8 mouse cellular contexts compared by ENCODE assay signal in genomic region chr16:17406512-17407231, GRCm38 (mm10). TPM values are rescaled to one million over a fixed set of nuclear protein-coding genes. Genes with fewer than 3 reads are reported as not detected.
DNase-seq lines count a peak whose midpoint lies in the region; ATAC-seq and TF ChIP-seq lines count a peak whose summit lies in the region.

No protein-coding gene starts in this region.

- 23% methylated on average over 9 of the region's 9 CpGs for WGBS in spleen, adult 2 months
- WGBS in heart, embryonic 16.5 days = 26% methylated on average over 9 of the region's 9 CpGs
- WGBS in limb, embryonic 11.5 days = 34% methylated on average over 9 of the region's 9 CpGs
- WGBS in neural tube, embryonic 13.5 days = 42% methylated on average over 9 of the region's 9 CpGs

- H3K9me3 ChIP-seq in heart, embryonic 16.5 days (replicated peaks; ENCODE audit: control insufficient read depth, low read length) = no peaks in the 10 kb centered on the region
- no peaks in the 10 kb centered on the region for H3K9me3 ChIP-seq in limb, embryonic 11.5 days (ENCODE audit: control insufficient read depth, low read length)
- no peaks in the 10 kb centered on the region for H3K9me3 ChIP-seq in neural tube, embryonic 13.5 days

- peak; percentile 25 for DNase-seq in cerebellum, adult 11-12 months
- DNase-seq in spleen, adult 2 months (ENCODE audit: low read depth in 1 of 2, low spot score in 2 of 2) = peak; percentile 20 to 38
- DNase-seq in spleen, postnatal 14 days (ENCODE audit: low spot score in 2 of 2) = no peak
- no peak for DNase-seq in limb, embryonic 11.5 days (ENCODE audit: low spot score)
- no peak for DNase-seq in layer of hippocampus, adult 11-12 months (ENCODE audit: low spot score)

- H3K4me2 ChIP-seq in heart, embryonic 16.5 days (ENCODE audit: low read depth, low read length) = peak overlapping the region; percentile 79
- H3K4me2 ChIP-seq in limb, embryonic 11.5 days (ENCODE audit: low read depth, severe bottlenecking) = peak overlapping the region; percentile 78
- H3K4me2 ChIP-seq in neural tube, embryonic 13.5 days = peak overlapping the region; percentile 65

- H3K4me3 ChIP-seq in spleen, adult 2 months (ENCODE audit: extremely low read depth, insufficient read depth, insufficient read length) = peak overlapping the region; percentile 88
- H3K4me3 ChIP-seq in heart, embryonic 16.5 days (ENCODE audit: low read length) = peak overlapping the region; percentile 69
- peak overlapping the region; percentile 67 for H3K4me3 ChIP-seq in limb, embryonic 11.5 days (ENCODE audit: low read depth, low read length)
- peak overlapping the region; percentile 62 for H3K4me3 ChIP-seq in neural tube, embryonic 13.5 days

- no peak for TF ChIP-seq CTCF in spleen, adult 2 months (IDR thresholded peaks at IDR 0.05; ENCODE audit: extremely low read depth, insufficient read depth, insufficient read length, insufficient replicate concordance)

- H3K4me1 ChIP-seq in spleen, adult 2 months (ENCODE audit: control insufficient read depth, insufficient read depth, insufficient read length) = peaks cover 12% of the 10 kb centered on the region; the same call in 1 of the 2 replicates
- peaks cover 19% of the 10 kb centered on the region for H3K4me1 ChIP-seq in heart, embryonic 16.5 days (ENCODE audit: control insufficient read depth, insufficient read depth, low read length)
- peaks cover 9% of the 10 kb centered on the region; the same call in 1 of the 2 replicates for H3K4me1 ChIP-seq in limb, embryonic 11.5 days (ENCODE audit: control insufficient read depth, insufficient read depth, low read length)
- peaks cover 35% of the 10 kb centered on the region for H3K4me1 ChIP-seq in neural tube, embryonic 13.5 days (replicated peaks)

- peak overlapping the region; percentile 79 for H3K9ac ChIP-seq in heart, embryonic 16.5 days (ENCODE audit: low read length)
- peak overlapping the region; percentile 28; the same call in 1 of the 2 replicates for H3K9ac ChIP-seq in limb, embryonic 11.5 days (ENCODE audit: low read length)
- H3K9ac ChIP-seq in neural tube, embryonic 13.5 days = peak overlapping the region; percentile 73

- ATAC-seq in cerebellum, adult (ENCODE audit: insufficient number of reproducible peaks, low FRiP score, low TSS enrichment) = no peak
- no peak for ATAC-seq in heart, embryonic 16.5 days (replicated peaks; ENCODE audit: extremely low read depth, insufficient read depth, low FRiP score)
- ATAC-seq in limb, embryonic 11.5 days (ENCODE audit: insufficient number of reproducible peaks, low FRiP score, low TSS enrichment, low read depth) = no peak
- no peak for ATAC-seq in neural tube, embryonic 13.5 days (ENCODE audit: low read depth)

- H3K27ac ChIP-seq in spleen, adult 2 months (ENCODE audit: insufficient read depth, low read length) = peak overlapping the region; percentile 94
- no peak overlapping the region; the same call in 1 of the 2 replicates for H3K27ac ChIP-seq in heart, embryonic 16.5 days (ENCODE audit: low read length)
- H3K27ac ChIP-seq in limb, embryonic 11.5 days (replicated peaks; ENCODE audit: low read depth, low read length) = no peak overlapping the region
- H3K27ac ChIP-seq in neural tube, embryonic 13.5 days (replicated peaks) = no peak overlapping the region

- no peaks in the 10 kb centered on the region for H3K36me3 ChIP-seq in spleen, adult 2 months (ENCODE audit: control insufficient read depth, insufficient read depth, low read length)
- peaks cover 3% of the 10 kb centered on the region; the same call in 1 of the 2 replicates for H3K36me3 ChIP-seq in heart, embryonic 16.5 days (ENCODE audit: control insufficient read depth, insufficient read depth)
- no peaks in the 10 kb centered on the region for H3K36me3 ChIP-seq in limb, embryonic 11.5 days (ENCODE audit: control insufficient read depth, insufficient read depth, low read length)
- peaks cover 19% of the 10 kb centered on the region for H3K36me3 ChIP-seq in neural tube, embryonic 13.5 days

- no peaks in the 10 kb centered on the region for H3K27me3 ChIP-seq in spleen, adult 2 months (ENCODE audit: control insufficient read depth, insufficient read depth, low read length)
- H3K27me3 ChIP-seq in heart, embryonic 16.5 days (ENCODE audit: control insufficient read depth, insufficient read depth, low read length) = no peaks in the 10 kb centered on the region
- no peaks in the 10 kb centered on the region for H3K27me3 ChIP-seq in limb, embryonic 11.5 days (ENCODE audit: control insufficient read depth, insufficient read depth, low read length)
- H3K27me3 ChIP-seq in neural tube, embryonic 13.5 days = no peaks in the 10 kb centered on the region

- TF ChIP-seq POLR2A in spleen, adult 2 months (IDR thresholded peaks at IDR 0.05; ENCODE audit: low read depth, low read length) = 0 out of 2 replicates have a peak, but pooled peaks have one; percentile 13

RNA-seq across cellular contexts. Expression of gene Pi4ka, which starts 0.6 kb away (rescaled TPM):
- polyA plus RNA-seq in spleen, adult 2 months (2012; rRNA removed) = 49.4 and 53.5 TPM in 2 replicates
- polyA plus RNA-seq in heart, embryonic 16.5 days (2015; fragmentation: Nextera tagmentation; extraction: Ambion mirVana) = 30.8 and 31.7 TPM in 2 replicates
- polyA plus RNA-seq in limb, embryonic 11.5 days (2014; fragmentation: Nextera tagmentation; extraction: Ambion mirVana) = 33.2 and 33.6 TPM in 2 replicates
- 56.1 and 61.4 TPM in 2 replicates for polyA plus RNA-seq in neural tube, embryonic 13.5 days (2015; fragmentation: Nextera tagmentation; extraction: Ambion mirVana)

RNA-seq across cellular contexts. Expression of gene Snap29, which starts 0.9 kb away (rescaled TPM):
- 7.1 and 7.3 TPM in 2 replicates for polyA plus RNA-seq in spleen, adult 2 months (2012; rRNA removed)
- polyA plus RNA-seq in heart, embryonic 16.5 days (2015; fragmentation: Nextera tagmentation; extraction: Ambion mirVana) = 11.6 and 12.9 TPM in 2 replicates
- 5.9 and 7.0 TPM in 2 replicates for polyA plus RNA-seq in limb, embryonic 11.5 days (2014; fragmentation: Nextera tagmentation; extraction: Ambion mirVana)
- 22.3 and 22.5 TPM in 2 replicates for polyA plus RNA-seq in neural tube, embryonic 13.5 days (2015; fragmentation: Nextera tagmentation; extraction: Ambion mirVana)

RNA-seq across cellular contexts. Expression of gene Crkl, which starts 45.1 kb away (rescaled TPM):
- polyA plus RNA-seq in spleen, adult 2 months (2012; rRNA removed) = 50.5 and 67.7 TPM in 2 replicates
- 43.2 and 52.2 TPM in 2 replicates for polyA plus RNA-seq in heart, embryonic 16.5 days (2015; fragmentation: Nextera tagmentation; extraction: Ambion mirVana)
- 90.4 and 95.2 TPM in 2 replicates for polyA plus RNA-seq in limb, embryonic 11.5 days (2014; fragmentation: Nextera tagmentation; extraction: Ambion mirVana)
- polyA plus RNA-seq in neural tube, embryonic 13.5 days (2015; fragmentation: Nextera tagmentation; extraction: Ambion mirVana) = 84.5 and 88.0 TPM in 2 replicates

Comparison
In these comparisons a context has a peak if more than half of its experiments do, and no peak if none do; other contexts are left out.
1. DNase-seq: peak in cerebellum, adult 11-12 months (single experiment) and spleen, adult 2 months (2 of 2); none in spleen, postnatal 14 days (0 of 2), limb, embryonic 11.5 days (single experiment) and layer of hippocampus, adult 11-12 months (single experiment).
2. H3K9ac ChIP-seq: peak in every context shown above with its lines; median percentile 79 in heart, embryonic 16.5 days; 73 in neural tube, embryonic 13.5 days; 28 in limb, embryonic 11.5 days.
3. Peak in every context shown above with its lines, with median percentiles within 50 percentile points of each other: H3K4me3 ChIP-seq and H3K4me2 ChIP-seq.